Mouse (Mus musculus) midbrain, embryonic 14.5 days (tissue): ENCODE results near the gene 1700074P13Rik. TPM values are rescaled to one million over a fixed set of nuclear protein-coding genes. Genes with fewer than 3 reads are reported as not detected.

Experiments
- ATAC-seq: fragments of 200-750 bp; cut with Nextera tagmentation; 2 replicates; pipeline ENCODE4 v1.8.0; 2017; ENCODE audit warnings: moderate number of reproducible peaks, moderate library complexity; ENCODE audit not compliant: low FRiP score, low TSS enrichment
- DNase-seq: peaks from one replicate; pipeline ENCODE4 v3.0.0-alpha.2; 2015
- H3K27ac ChIP-seq: fragments of 300-500 bp; sonication (generic); replicated peaks from 2 replicates; pipeline ENCODE4 v1.5.1; 2014; ENCODE audit warnings: mild to moderate bottlenecking, low read depth, low read length, moderate library complexity
- H3K27me3 ChIP-seq: fragments of 300-500 bp; sonication (generic); 2 replicates; pipeline ENCODE4 v1.6.1; 2014; ENCODE audit warnings: low read length, control low read depth, mixed read lengths; ENCODE audit not compliant: control insufficient read depth, insufficient read depth
- H3K36me3 ChIP-seq: fragments of 300-500 bp; sonication (generic); 2 replicates; pipeline ENCODE4 v1.6.1; 2014; ENCODE audit warnings: low read length, control low read depth; ENCODE audit not compliant: control insufficient read depth, insufficient read depth
- H3K4me1 ChIP-seq: fragments of 300-500 bp; sonication (generic); 2 replicates; pipeline ENCODE4 v1.6.1; 2014; ENCODE audit warnings: mild to moderate bottlenecking, antibody characterized with exemption, low read length, control low read depth; ENCODE audit not compliant: control insufficient read depth, insufficient read depth
- H3K4me2 ChIP-seq: fragments of 300-500 bp; sonication (generic); 2 replicates; pipeline ENCODE4 v1.6.1; 2014; ENCODE audit warnings: mild to moderate bottlenecking, low read length, moderate library complexity
- H3K4me3 ChIP-seq: fragments of 300-500 bp; sonication (generic); replicated peaks from 2 replicates; pipeline ENCODE4 v1.5.1; 2014; ENCODE audit warnings: low read depth, low read length
- H3K9ac ChIP-seq: fragments of 300-500 bp; sonication (generic); replicated peaks from 2 replicates; pipeline ENCODE4 v1.6.1; 2014; ENCODE audit warnings: mild to moderate bottlenecking, low read length, moderate library complexity
- H3K9me3 ChIP-seq: fragments of 300-500 bp; sonication (generic); 2 replicates; pipeline ENCODE4 v1.6.1; 2016; ENCODE audit warnings: low read length, control low read depth, mixed read lengths; ENCODE audit not compliant: control insufficient read depth
- WGBS: fragments of 180-500 bp; shearing (Covaris S2); extraction: QIAGEN DNeasy Blood & Tissue Kit; methylation state at CpG from one replicate; pipeline ENCODE4 v1.1.7; 2014; 5-methylcytosine and 5-hydroxymethylcytosine counted together
- polyA plus RNA-seq: library from polyadenylated mRNA; unstranded; fragments of >200 nt; fragmentation: Nextera tagmentation; extraction: Ambion mirVana; gene quantifications from 2 replicates; pipeline ENCODE4 v1.2.1, GENCODE M21; 2014

1700074P13Rik gene
- polyA plus RNA-seq, 1 experiment from 2014 or later, result not detected

GRCm38 (mm10) chr6:40890973-40891372, 49.4 kb downstream of the 1700074P13Rik start:
- H3K27ac ChIP-seq, result no peak overlapping the region
- no peak for ATAC-seq
- H3K4me2 ChIP-seq, result no peak overlapping the region
- H3K9ac ChIP-seq, result no peak overlapping the region
- no peaks in the 10 kb centered on the region for H3K4me1 ChIP-seq
- H3K36me3 ChIP-seq, result no peaks in the 10 kb centered on the region
- H3K9me3 ChIP-seq, result no peaks in the 10 kb centered on the region
- 84% methylated on average over 1 of the region's 1 CpGs for WGBS
- no peaks in the 10 kb centered on the region for H3K27me3 ChIP-seq
- DNase-seq, result no peak
- no peak overlapping the region for H3K4me3 ChIP-seq

GRCm38 (mm10) chr6:40887394-40887793, 53.0 kb downstream of the 1700074P13Rik start, which contains the start of gene Moxd2:
TSS of gene Moxd2 (minus strand) at chr6:40887494.
- 96% methylated on average over 3 of the region's 3 CpGs for WGBS
- Histone ChIP-seq H3K27me3 (no peaks in the 10 kb centered on the region), H3K4me1 (no peaks in the 10 kb centered on the region), H3K4me2 (no peak within 1 kb of the TSS), H3K36me3 (no peaks in the 10 kb centered on the region), H3K27ac (no peak within 1 kb of the TSS), H3K4me3 (no peak within 1 kb of the TSS), H3K9me3 (no peaks in the 10 kb centered on the region), H3K9ac (no peak within 1 kb of the TSS)
- ATAC-seq (no peak), DNase-seq (no peak)

Other genes with a start within 250 kb of the 1700074P13Rik start
- not detected in 2 replicates for gene Moxd2, start 53.1 kb downstream of the 1700074P13Rik start, polyA plus RNA-seq
- gene Prss58, start 40.2 kb downstream of the 1700074P13Rik start, polyA plus RNA-seq, result not detected in 2 replicates
- not detected in 2 replicates for gene Gm4744, start 11.3 kb upstream of the 1700074P13Rik start, polyA plus RNA-seq
- gene 1810009J06Rik, start 24.2 kb upstream of the 1700074P13Rik start, polyA plus RNA-seq, result not detected in 2 replicates
- not detected in 2 replicates for gene Gm2663, start 58.9 kb upstream of the 1700074P13Rik start, polyA plus RNA-seq
- not detected in 2 replicates for gene 2210010C04Rik, start 95.0 kb upstream of the 1700074P13Rik start, polyA plus RNA-seq